Mouse (Mus musculus) ES-E14 (cell line): Measurements from ENCODE around the gene B4galt3. TPM values are rescaled to one million over a fixed set of nuclear protein-coding genes. Genes with fewer than 3 reads are reported as not detected.

ENCODE experiments used
- DNase-seq: peaks from one replicate; pipeline ENCODE4 v3.0.0-alpha.2; 2013; ENCODE audit warnings: low read depth, low spot score
- H3K27ac ChIP-seq: 2 replicates; pipeline ENCODE4 v1.5.1; 2012; ENCODE audit warnings: low read depth, mild to moderate bottlenecking, low read length, moderate library complexity, mixed read lengths; ENCODE audit not compliant: poor library complexity, insufficient read depth, severe bottlenecking
- H3K36me3 ChIP-seq: 2 replicates; pipeline ENCODE4 v1.6.1; 2012; ENCODE audit warnings: mild to moderate bottlenecking, low read length, moderate library complexity, mixed read lengths; ENCODE audit not compliant: control insufficient read depth, poor library complexity, insufficient read depth, severe bottlenecking
- H3K4me1 ChIP-seq, 2 experiments: fragments of 150-350 bp in 1 of 2; sonication (generic) in 1 of 2; 2 replicates each; pipeline ENCODE4 v1.6.1; 2012; ENCODE audit warnings: low read length in 2 of 2, mild to moderate bottlenecking in 1 of 2, mixed read lengths in 1 of 2; ENCODE audit not compliant: control insufficient read depth in 2 of 2, insufficient read depth in 2 of 2, poor library complexity in 1 of 2
- H3K4me3 ChIP-seq, 2 experiments: fragments of 150-350 bp in 1 of 2; sonication (generic) in 1 of 2; 2 replicates each; pipeline ENCODE4 v1.5.1; 2012; ENCODE audit warnings: low read length in 2 of 2, low read depth in 1 of 2, mild to moderate bottlenecking in 1 of 2, mixed read lengths in 1 of 2; ENCODE audit not compliant: insufficient read depth in 1 of 2, poor library complexity in 1 of 2, severe bottlenecking in 1 of 2
- H3K9ac ChIP-seq: 2 replicates; pipeline ENCODE4 v1.6.1; 2012; ENCODE audit warnings: low read depth, mild to moderate bottlenecking, low read length, mixed read lengths; ENCODE audit not compliant: poor library complexity, insufficient read depth, severe bottlenecking
- H3K9me3 ChIP-seq: fragments of 150-350 bp; sonication (generic); 2 replicates; pipeline ENCODE4 v1.6.1; 2012; ENCODE audit warnings: low read depth, mild to moderate bottlenecking, low read length; ENCODE audit not compliant: control insufficient read depth, insufficient read depth
- CHD2 ChIP-seq: IDR thresholded peaks from 2 replicates; pipeline ENCODE4 v1.6.1; 2014; ENCODE audit warnings: mild to moderate bottlenecking, low read depth, low read length, inconsistent platforms
- HCFC1 ChIP-seq: IDR thresholded peaks from 2 replicates; pipeline ENCODE4 v1.6.1; 2012; ENCODE audit warnings: low read length, inconsistent platforms, borderline replicate concordance; ENCODE audit not compliant: insufficient read depth
- MAFK ChIP-seq: IDR thresholded peaks from 2 replicates; pipeline ENCODE4 v1.6.1; 2014; ENCODE audit warnings: mild to moderate bottlenecking, low read depth, low read length, inconsistent platforms; ENCODE audit not compliant: insufficient read depth
- ZC3H11A ChIP-seq: IDR thresholded peaks from 2 replicates; pipeline ENCODE4 v1.6.1; 2012; ENCODE audit warnings: low read depth, mild to moderate bottlenecking, inconsistent platforms, low read length, borderline replicate concordance
- ZNF384 ChIP-seq: IDR thresholded peaks from 2 replicates; pipeline ENCODE4 v1.6.1; 2012; ENCODE audit warnings: low read depth, low read length, inconsistent platforms
- in situ Hi-C, 2 experiments: fragments of 600-800 bp; cut with MboI; formaldehyde crosslinking; loops; one replicate each; pipeline ENCODE4 v1.15.1; 2025; ENCODE audit warnings: low sequenced_read_pairs in 2 of 2, inconsistent platforms in 1 of 2; ENCODE audit not compliant: unreplicated experiment in 2 of 2
- total RNA-seq: library from RNA; depleted of rRNA; stranded (reverse); fragments of 300-350 nt; gene quantifications from 2 replicates; pipeline ENCODE4 v1.2.3, GENCODE M21; 2012

Gene B4galt3
- total RNA-seq, 1 experiment, result 35.8 TPM

- H3K4me1 ChIP-seq, result peaks cover 2 to 26% of the 10 kb centered on the region in 2 experiments; a peak in 3 of 4 replicates
- in situ Hi-C loops, result no loop called here
- peak overlapping the region; percentile 47 to 61 for H3K4me3 ChIP-seq
- no peaks in the 10 kb centered on the region for H3K36me3 ChIP-seq
- H3K9me3 ChIP-seq, result no peaks in the 10 kb centered on the region
- no peak for TF ChIP-seq ZC3H11A
- TF ChIP-seq ZNF384, result no peak
- no peak for TF ChIP-seq HCFC1
- TF ChIP-seq CHD2, result no peak
- TF ChIP-seq MAFK, result no peak
- no peak for DNase-seq
- H3K9ac ChIP-seq, result peak overlapping the region; percentile 42; the same call in 1 of the 2 replicates
- H3K27ac ChIP-seq, result no peak overlapping the region
Measured at GRCm38 (mm10) chr1:171251594-171252324, 18.4 kb upstream of the B4galt3 start.

DNA sequence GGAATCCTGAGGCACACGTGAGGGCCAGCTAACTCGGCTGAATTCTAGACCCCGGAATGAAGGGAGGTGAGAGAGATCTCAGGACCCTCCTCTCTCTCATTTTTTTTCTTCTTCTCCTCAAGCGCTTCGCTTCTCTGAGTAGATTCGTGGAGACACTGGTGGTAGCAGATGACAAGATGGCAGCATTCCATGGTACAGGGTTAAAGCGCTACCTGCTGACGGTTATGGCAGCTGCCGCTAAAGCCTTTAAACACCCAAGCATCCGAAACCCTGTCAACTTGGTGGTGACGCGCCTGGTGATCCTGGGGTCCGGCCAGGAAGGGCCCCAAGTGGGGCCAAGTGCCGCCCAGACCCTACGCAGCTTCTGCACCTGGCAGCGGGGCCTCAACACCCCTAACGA is 17.7 kb upstream of the B4galt3 start:
- in situ Hi-C loops, result no loop called here
- H3K4me3 ChIP-seq, result peak overlapping the region; percentile 47 to 61; a peak in 3 of 4 replicates
- TF ChIP-seq ZC3H11A (no peak), HCFC1 (no peak), CHD2 (no peak), ZNF384 (no peak), MAFK (no peak)
- H3K36me3 ChIP-seq, result no peaks in the 10 kb centered on the region
- no peak for DNase-seq
- H3K9ac ChIP-seq, result peak overlapping the region; percentile 40; the same call in 1 of the 2 replicates
- no peaks in the 10 kb centered on the region for H3K9me3 ChIP-seq
- H3K27ac ChIP-seq, result no peak overlapping the region
- peaks cover 2 to 26% of the 10 kb centered on the region in 2 experiments; a peak in 3 of 4 replicates for H3K4me1 ChIP-seq

- no peak overlapping the region for H3K9ac ChIP-seq
- no peak for DNase-seq
- in situ Hi-C loops, result no loop called here
- peak overlapping the region; percentile 12 to 20; a peak in 2 of 4 replicates for H3K4me3 ChIP-seq
- no peak for TF ChIP-seq ZNF384
- TF ChIP-seq CHD2, result no peak
- TF ChIP-seq HCFC1, result no peak
- TF ChIP-seq ZC3H11A, result no peak
- H3K36me3 ChIP-seq, result no peaks in the 10 kb centered on the region
- H3K4me1 ChIP-seq, result peaks cover 0 to 8% of the 10 kb centered on the region in 2 experiments; a peak in 2 of 4 replicates
- H3K27ac ChIP-seq, result no peak overlapping the region
- H3K9me3 ChIP-seq, result no peaks in the 10 kb centered on the region
Measured at GRCm38 (mm10) chr1:171256095-171256818, 13.9 kb upstream of the B4galt3 start.

- no peaks in the 10 kb centered on the region for H3K9me3 ChIP-seq
- H3K9ac ChIP-seq, result no peak overlapping the region
- peak; percentile 62 for DNase-seq
- TF ChIP-seq CHD2 (no peak), ZC3H11A (no peak), ZNF384 (no peak), MAFK (no peak), HCFC1 (no peak)
- no peak overlapping the region for H3K27ac ChIP-seq
- no peaks in the 10 kb centered on the region for H3K36me3 ChIP-seq
- H3K4me3 ChIP-seq, result peak overlapping the region; percentile 16 to 41; a peak in 3 of 4 replicates
- peaks cover 0 to 7% of the 10 kb centered on the region in 2 experiments; a peak in 1 of 4 replicates for H3K4me1 ChIP-seq
- in situ Hi-C loops, result no loop called here
Measured at GRCm38 (mm10) chr1:171256937-171257548, 13.1 kb upstream of the B4galt3 start.
